ENCODE assay signal across 8 mouse cellular contexts in genomic region chrX:136244574-136245229, GRCm38 (mm10). TPM values are rescaled to one million over a fixed set of nuclear protein-coding genes. Genes with fewer than 3 reads are reported as not detected.
DNase-seq lines count a peak whose midpoint lies in the region; ATAC-seq and TF ChIP-seq lines count a peak whose summit lies in the region.

Gene Tceal9, plus strand, starts transcription at chrX:136245079.

- intact Hi-C loops in heart, postnatal 25 days (cut with DNase I) = no loop called here

- no peaks in the 10 kb centered on the region for H3K27me3 ChIP-seq in ES-Bruce4 (ENCODE audit: control insufficient read depth, insufficient read depth, low read length, poor library complexity, severe bottlenecking)
- no peaks in the 10 kb centered on the region for H3K27me3 ChIP-seq in forebrain, embryonic 15.5 days

- H3K4me1 ChIP-seq in ES-Bruce4 (ENCODE audit: control insufficient read depth, insufficient read depth, low read length) = no peaks in the 10 kb centered on the region
- H3K4me1 ChIP-seq in forebrain, embryonic 15.5 days = no peaks in the 10 kb centered on the region
- no peaks in the 10 kb centered on the region; the same call in 1 of the 2 replicates for H3K4me1 ChIP-seq in lung, adult 2 months (ENCODE audit: control insufficient read depth, insufficient read depth, low read length)

- peaks cover 15% of the 10 kb centered on the region for H3K36me3 ChIP-seq in ES-Bruce4 (ENCODE audit: control insufficient read depth, insufficient read depth, low read length, poor library complexity, severe bottlenecking)
- no peaks in the 10 kb centered on the region; the same call in 1 of the 2 replicates for H3K36me3 ChIP-seq in forebrain, embryonic 15.5 days

- WGBS in forebrain, embryonic 15.5 days = 22% methylated on average over 20 of the region's 20 CpGs
- 37% methylated on average over 20 of the region's 20 CpGs for WGBS in lung, adult 2 months

- peak within 1 kb of the TSS; percentile 90 for H3K9ac ChIP-seq in ES-Bruce4 (ENCODE audit: low read depth, poor library complexity, severe bottlenecking)
- H3K9ac ChIP-seq in forebrain, embryonic 15.5 days (replicated peaks) = peak within 1 kb of the TSS; percentile 69

- peak within 1 kb of the TSS; percentile 44 for H3K4me2 ChIP-seq in forebrain, embryonic 15.5 days (replicated peaks)

- no peak for TF ChIP-seq EP300 in ES-Bruce4 (IDR thresholded peaks at IDR 0.05; ENCODE audit: insufficient read depth, low read depth, low read length)

- H3K9me3 ChIP-seq in ES-Bruce4 (replicated peaks; ENCODE audit: control insufficient read depth, insufficient read depth, low read length, poor library complexity, severe bottlenecking) = no peaks in the 10 kb centered on the region
- H3K9me3 ChIP-seq in forebrain, embryonic 15.5 days = no peaks in the 10 kb centered on the region

- peak; percentile 66 for DNase-seq in cerebellum, adult 11 months
- DNase-seq in heart, postnatal 25 days (ENCODE audit: low spot score) = peak; percentile 58
- DNase-seq in layer of hippocampus, adult 18-20 months (ENCODE audit: low spot score in 2 of 2) = peak; percentile 68 to 73
- DNase-seq in lung, adult 2 months = peak; percentile 66
- peak; percentile 19 to 46 for DNase-seq in thymus, adult 18-20 months

- no peak for TF ChIP-seq CTCF in ES-Bruce4 (IDR thresholded peaks at IDR 0.05; ENCODE audit: low read depth, low read length)
- TF ChIP-seq CTCF in lung, adult 2 months (IDR thresholded peaks at IDR 0.05; ENCODE audit: insufficient read depth, low read length) = no peak

- peak within 1 kb of the TSS; percentile 69 for H3K27ac ChIP-seq in ES-Bruce4 (ENCODE audit: insufficient read depth, low read length)
- H3K27ac ChIP-seq in forebrain, embryonic 15.5 days (replicated peaks) = peak within 1 kb of the TSS; percentile 85

- peak; percentile 80 for TF ChIP-seq POLR2A in ES-Bruce4 (IDR thresholded peaks at IDR 0.05; ENCODE audit: insufficient read depth, low read length)
- TF ChIP-seq POLR2A in lung, adult 2 months (IDR thresholded peaks at IDR 0.05; ENCODE audit: borderline replicate concordance, extremely low read depth, low read depth, low read length) = peak; percentile 83; the same call in 1 of the 2 replicates

- peak; percentile 93 for ATAC-seq in forebrain, embryonic 15.5 days (replicated peaks)
- ATAC-seq in neutrophil, adult 5-6 weeks (ENCODE audit: extremely low read depth, insufficient number of reproducible peaks, low FRiP score, poor library complexity, severe bottlenecking) = peak; percentile 73; the same call in 1 of the 2 replicates

- peak within 1 kb of the TSS; percentile 79 for H3K4me3 ChIP-seq in ES-Bruce4 (ENCODE audit: low read depth, low read length)
- peak within 1 kb of the TSS; percentile 58 for H3K4me3 ChIP-seq in forebrain, embryonic 15.5 days
- H3K4me3 ChIP-seq in lung, adult 2 months (replicated peaks; ENCODE audit: extremely low read depth, low read depth, low read length) = peak within 1 kb of the TSS; percentile 90

RNA-seq across cellular contexts. Expression of gene Tceal9, which starts in this region (rescaled TPM):
- polyA plus RNA-seq in ES-Bruce4 (2011; ENCODE audit: insufficient read depth, insufficient read length, low read depth, missing spikeins) = 500 and 527 TPM in 2 replicates
- polyA plus RNA-seq in forebrain, embryonic 15.5 days (2015; fragmentation: Nextera tagmentation; extraction: Ambion mirVana) = 319 and 325 TPM in 2 replicates
- total RNA-seq in heart, postnatal 25 days (2021) = 10 to 100 TPM; 31.2 to 36.5 TPM
- total RNA-seq in layer of hippocampus, adult 18-20 months (2021) = 100 to 1,000 TPM in 1 of 2 experiments, 10 to 100 TPM in 1; 92.0 to 106 TPM
- 13.9 and 30.9 TPM in 2 replicates for polyA plus RNA-seq in lung, adult 2 months (2012; rRNA removed)
- total RNA-seq in neutrophil, adult 5-6 weeks (2017) = 21.6 and 26.5 TPM in 2 replicates

Comparison
In these comparisons a context has a peak if more than half of its experiments do, and no peak if none do; other contexts are left out.
1. Peak in every context shown above with its lines: DNase-seq, ATAC-seq, H3K4me3 ChIP-seq and H3K27ac ChIP-seq.
2. RNA of gene Tceal9 (polyA plus RNA-seq): 500 to 527 TPM in ES-Bruce4 and 319 to 325 TPM in forebrain, embryonic 15.5 days; 13.9 to 30.9 TPM in lung, adult 2 months; every median in the first group is over 10 times any median in the second.